Mouse (Mus musculus) thymus, postnatal 0 days (tissue): ENCODE measurements around the gene Fcrla. TPM values are rescaled to one million over a fixed set of nuclear protein-coding genes. Genes with fewer than 3 reads are reported as not detected.
"Not testable (repeated sequence)": the region's sequence is repeated elsewhere in the genome, so short reads cannot be mapped to it uniquely, and the experiment has no call there.

Experiments
- DNase-seq: peaks from one replicate; pipeline ENCODE4 v3.0.0-alpha.2; 2015; ENCODE audit warnings: low spot score
- polyA plus RNA-seq: library from polyadenylated mRNA; unstranded; fragments of >200 nt; fragmentation: Nextera tagmentation; extraction: Ambion mirVana; gene quantifications from 2 replicates; pipeline ENCODE4 v1.2.1, GENCODE M21; 2015

Fcrla gene
- polyA plus RNA-seq: 1.4 and 1.5 TPM in 2 replicates

- DNase-seq: no peak
These were observed at the start of gene Fcrla for GRCm38 (mm10) chr1:170927378-170927777. Gene Fcrla, minus strand, starts transcription at chr1:170927583.

- no peak for DNase-seq
These were observed 49.1 kb upstream of the Fcrla start, which contains the start of gene Fcgr2b for GRCm38 (mm10) chr1:170976447-170976846. Gene Fcgr2b, minus strand, starts transcription at chr1:170976547.

GRCm38 (mm10) chr1:170975751-170976161 lies 48.4 kb upstream of the Fcrla start:
- DNase-seq: no peak

GRCm38 (mm10) chr1:170975350-170975749 lies 48.0 kb upstream of the Fcrla start:
- DNase-seq: not testable (repeated sequence)

- no peak for DNase-seq
These were observed 47.4 kb upstream of the Fcrla start for GRCm38 (mm10) chr1:170974736-170975135.

GRCm38 (mm10) chr1:170974171-170974570 lies 46.8 kb upstream of the Fcrla start:
- DNase-seq: no peak

GRCm38 (mm10) chr1:170972936-170973335 lies 45.6 kb upstream of the Fcrla start:
- no peak for DNase-seq

- no peak for DNase-seq
These were observed 45.1 kb upstream of the Fcrla start for GRCm38 (mm10) chr1:170972494-170972893.

GRCm38 (mm10) chr1:170968576-170968975 lies 41.2 kb upstream of the Fcrla start:
- no peak for DNase-seq

GRCm38 (mm10) chr1:170967581-170967980 lies 40.2 kb upstream of the Fcrla start:
- DNase-seq: no peak

GRCm38 (mm10) chr1:170963087-170963486 lies 35.7 kb upstream of the Fcrla start:
- DNase-seq: no peak

- no peak for DNase-seq
These were observed 34.9 kb upstream of the Fcrla start for GRCm38 (mm10) chr1:170962301-170962700.

- DNase-seq: no peak
These were observed 33.7 kb upstream of the Fcrla start for GRCm38 (mm10) chr1:170961101-170961500.

- no peak for DNase-seq
These were observed 32.4 kb upstream of the Fcrla start for GRCm38 (mm10) chr1:170959791-170960190.

GRCm38 (mm10) chr1:170958225-170958624 lies 30.8 kb upstream of the Fcrla start:
- DNase-seq: no peak

GRCm38 (mm10) chr1:170953192-170953591 lies 25.8 kb upstream of the Fcrla start:
- DNase-seq: no peak

- peak; percentile 41 for DNase-seq
These were observed 23.4 kb upstream of the Fcrla start for GRCm38 (mm10) chr1:170950772-170951171.

GRCm38 (mm10) chr1:170944908-170945307 lies 17.5 kb upstream of the Fcrla start:
- DNase-seq: not testable (repeated sequence)

GRCm38 (mm10) chr1:170944151-170944550 lies 16.8 kb upstream of the Fcrla start:
- not testable (repeated sequence) for DNase-seq

GRCm38 (mm10) chr1:170939255-170939654 lies 11.9 kb upstream of the Fcrla start:
- DNase-seq: no peak

- DNase-seq: peak; percentile 41
These were observed 7.0 kb upstream of the Fcrla start for GRCm38 (mm10) chr1:170934383-170934782.

GRCm38 (mm10) chr1:170933940-170934339 lies 6.6 kb upstream of the Fcrla start:
- DNase-seq: no peak

- no peak for DNase-seq
These were observed 6.1 kb upstream of the Fcrla start for GRCm38 (mm10) chr1:170933386-170933920.

- no peak for DNase-seq
These were observed 4.7 kb upstream of the Fcrla start for GRCm38 (mm10) chr1:170932043-170932442.
